Mouse (Mus musculus) liver, embryonic 14.5 days (tissue): Measurements from ENCODE around the gene Olfr47. TPM values are rescaled to one million over a fixed set of nuclear protein-coding genes. Genes with fewer than 3 reads are reported as not detected.

Source experiments
- ATAC-seq: fragments of 200-750 bp; cut with Nextera tagmentation; 2 replicates; pipeline ENCODE4 v1.8.0; 2017; ENCODE audit warnings: moderate number of reproducible peaks, mild to moderate bottlenecking, moderate library complexity; ENCODE audit not compliant: insufficient read depth
- DNase-seq, 3 experiments: peaks; one replicate each; pipeline ENCODE4 v3.0.0-alpha.2; 2012 to 2013; ENCODE audit warnings: low read depth in 3 of 3, low spot score in 3 of 3
- H3K27ac ChIP-seq: fragments of 300-500 bp; sonication (generic); 2 replicates; pipeline ENCODE4 v1.5.1; 2014; ENCODE audit warnings: moderate library complexity, mild to moderate bottlenecking, control low read depth, inconsistent platforms
- H3K27me3 ChIP-seq: fragments of 300-500 bp; sonication (generic); 2 replicates; pipeline ENCODE4 v1.6.1; 2014; ENCODE audit warnings: mild to moderate bottlenecking, low read length, moderate library complexity; ENCODE audit not compliant: control insufficient read depth, insufficient read depth
- H3K36me3 ChIP-seq: fragments of 300-500 bp; sonication (generic); replicated peaks from 2 replicates; pipeline ENCODE4 v1.6.1; 2014; ENCODE audit warnings: low read depth; ENCODE audit not compliant: control insufficient read depth, insufficient read depth
- H3K4me1 ChIP-seq, 2 experiments: fragments of 200-500 bp in 1 of 2; fragments of 300-500 bp in 1 of 2; sonication (generic) in 1 of 2; replicated peaks; 2 replicates each; pipeline ENCODE4 v1.6.1; 2012 to 2014; ENCODE audit warnings: antibody characterized with exemption in 1 of 2, inconsistent platforms in 1 of 2, low read length in 1 of 2; ENCODE audit not compliant: control insufficient read depth in 2 of 2, insufficient read depth in 2 of 2
- H3K4me2 ChIP-seq: fragments of 300-500 bp; sonication (generic); 2 replicates; pipeline ENCODE4 v1.6.1; 2014; ENCODE audit warnings: low read depth, mild to moderate bottlenecking, control low read depth, moderate library complexity
- H3K4me3 ChIP-seq, 2 experiments: fragments of 200-500 bp in 1 of 2; fragments of 300-500 bp in 1 of 2; sonication (generic) in 1 of 2; 2 replicates each; pipeline ENCODE4 v1.5.1; 2012 to 2014; ENCODE audit warnings: low read depth in 2 of 2, low read length in 2 of 2, mild to moderate bottlenecking in 2 of 2, control low read depth in 1 of 2, inconsistent platforms in 1 of 2, moderate library complexity in 1 of 2; ENCODE audit not compliant: insufficient read depth in 1 of 2
- H3K9ac ChIP-seq: fragments of 300-500 bp; sonication (generic); replicated peaks from 2 replicates; pipeline ENCODE4 v1.6.1; 2014; ENCODE audit warnings: mild to moderate bottlenecking, control low read depth, moderate library complexity
- H3K9me3 ChIP-seq: fragments of 300-500 bp; sonication (generic); 2 replicates; pipeline ENCODE4 v1.6.1; 2016; ENCODE audit warnings: low read length, mixed read lengths; ENCODE audit not compliant: control insufficient read depth
- CTCF ChIP-seq: IDR thresholded peaks from 2 replicates; pipeline ENCODE4 v1.5.1; 2016; ENCODE audit warnings: antibody characterized with exemption, low read depth, control low read depth
- EP300 ChIP-seq: IDR thresholded peaks from 2 replicates; pipeline ENCODE4 v1.6.1; 2016; ENCODE audit warnings: antibody characterized with exemption, low read depth
- WGBS: fragments of 180-500 bp; shearing (Covaris S2); extraction: QIAGEN DNeasy Blood & Tissue Kit; methylation state at CpG from one replicate; pipeline ENCODE4 v1.1.7; 2014; ENCODE audit not compliant: insufficient replicate concordance; 5-methylcytosine and 5-hydroxymethylcytosine counted together
- polyA plus RNA-seq, 2 experiments: library from polyadenylated mRNA; depleted of rRNA in 1 of 2; stranded (reverse) in 1 of 2; unstranded in 1 of 2; fragments of >200 nt; fragmentation: Nextera tagmentation in 1 of 2; extraction: Ambion mirVana in 1 of 2; gene quantifications; 2 replicates each; pipeline versions ENCODE4 v1.2.1 to v1.2.3; 2012 to 2014

The Olfr47 gene
- polyA plus RNA-seq, 2 experiments = not detected

- Histone ChIP-seq H3K27ac (no peak overlapping the region), H3K9ac (no peak overlapping the region), H3K36me3 (no peaks in the 10 kb centered on the region), H3K4me3 (no peak overlapping the region), H3K27me3 (no peaks in the 10 kb centered on the region), H3K4me1 (no peaks in the 10 kb centered on the region), H3K4me2 (no peak overlapping the region), H3K9me3 (no peaks in the 10 kb centered on the region)
- DNase-seq = no peak
- WGBS = 64% methylated on average over 5 of the region's 5 CpGs
- no peak for ATAC-seq
- no peak for TF ChIP-seq EP300
- no peak for TF ChIP-seq CTCF
Measured at GRCm38 (mm10) chr6:43280481-43280880, 49.2 kb downstream of the Olfr47 start.

Other genes starting within 250 kb of the Olfr47 start
- not detected in 2 replicates for gene Olfr441, start 125.2 kb upstream of the Olfr47 start, polyA plus RNA-seq (2012; rRNA removed)
- not detected in 2 replicates for gene Olfr441, start 125.2 kb upstream of the Olfr47 start, polyA plus RNA-seq (2014; fragmentation: Nextera tagmentation; extraction: Ambion mirVana)
- not detected in 2 replicates for gene Olfr237-ps1, start 85.0 kb upstream of the Olfr47 start, polyA plus RNA-seq (2012; rRNA removed)
- gene Olfr237-ps1, start 85.0 kb upstream of the Olfr47 start, polyA plus RNA-seq (2014; fragmentation: Nextera tagmentation; extraction: Ambion mirVana) = not detected in 2 replicates
- not detected in 2 replicates for gene Olfr437, start 68.2 kb upstream of the Olfr47 start, polyA plus RNA-seq (2012; rRNA removed)
- not detected in 2 replicates for gene Olfr437, start 68.2 kb upstream of the Olfr47 start, polyA plus RNA-seq (2014; fragmentation: Nextera tagmentation; extraction: Ambion mirVana)
- gene Olfr13, start 59.4 kb upstream of the Olfr47 start, polyA plus RNA-seq (2012; rRNA removed) = not detected in 2 replicates
- not detected in 2 replicates for gene Olfr13, start 59.4 kb upstream of the Olfr47 start, polyA plus RNA-seq (2014; fragmentation: Nextera tagmentation; extraction: Ambion mirVana)
- not detected in 2 replicates for gene Olfr435, start 34.4 kb upstream of the Olfr47 start, polyA plus RNA-seq (2012; rRNA removed)
- not detected in 2 replicates for gene Olfr435, start 34.4 kb upstream of the Olfr47 start, polyA plus RNA-seq (2014; fragmentation: Nextera tagmentation; extraction: Ambion mirVana)
- not detected in 2 replicates for gene Olfr434, start 18.5 kb upstream of the Olfr47 start, polyA plus RNA-seq (2012; rRNA removed)
- gene Olfr434, start 18.5 kb upstream of the Olfr47 start, polyA plus RNA-seq (2014; fragmentation: Nextera tagmentation; extraction: Ambion mirVana) = not detected in 2 replicates
- gene Arhgef5, start 34.1 kb downstream of the Olfr47 start, polyA plus RNA-seq (2012; rRNA removed) = 2.3 TPM in 2 replicates
- gene Arhgef5, start 34.1 kb downstream of the Olfr47 start, polyA plus RNA-seq (2014; fragmentation: Nextera tagmentation; extraction: Ambion mirVana) = 1.3 TPM in 2 replicates
- gene Nobox, start 78.0 kb downstream of the Olfr47 start, polyA plus RNA-seq (2012; rRNA removed) = 0.03 TPM in 1 of 2 replicates, not detected in the other
- not detected in 2 replicates for gene Nobox, start 78.0 kb downstream of the Olfr47 start, polyA plus RNA-seq (2014; fragmentation: Nextera tagmentation; extraction: Ambion mirVana)